Mouse (Mus musculus) heart, adult 9 months (tissue): ENCODE measurements at regions not wholly inside any gene's neighbourhood (a gene's known extent, or its start where the extent isn't known, plus 50 kb on each side); places are given as distances from the start of the nearest gene placed in this dataset.

ENCODE experiments used
- DNase-seq, 2 experiments: peaks; one replicate each; pipeline ENCODE4 v3.0.0; 2022; ENCODE audit warnings: low spot score in 2 of 2

- no peak for DNase-seq
Observed at GRCm38 (mm10) chr15:43926034-43926433, 3791.9 kb downstream of the 9330182O14Rik start.

GRCm38 (mm10) chr15:43933608-43934007 is 3799.4 kb downstream of the 9330182O14Rik start:
- DNase-seq: no peak

- DNase-seq: no peak
Observed at GRCm38 (mm10) chr15:43940424-43940823, 3806.3 kb downstream of the 9330182O14Rik start.

DNA sequence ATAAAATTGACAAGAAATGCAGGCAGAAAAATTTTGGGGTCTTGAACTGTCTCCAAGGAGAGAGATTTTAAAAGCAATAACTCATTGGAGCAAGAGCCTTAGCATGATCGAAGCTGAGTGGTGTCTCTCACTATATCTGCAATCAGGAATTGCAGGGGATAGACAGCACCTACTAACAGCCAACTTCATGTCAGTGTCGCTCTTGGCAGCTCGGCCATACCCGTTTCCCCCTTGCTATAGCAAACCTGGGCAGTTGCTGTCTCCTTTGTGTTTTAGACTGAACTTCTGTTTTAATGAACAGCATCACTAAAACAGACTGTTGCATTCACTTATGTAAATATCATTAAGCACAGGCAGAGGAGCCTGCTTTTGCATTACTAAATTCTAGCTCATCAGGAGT is 3806.7 kb downstream of the 9330182O14Rik start:
- no peak for DNase-seq

DNA sequence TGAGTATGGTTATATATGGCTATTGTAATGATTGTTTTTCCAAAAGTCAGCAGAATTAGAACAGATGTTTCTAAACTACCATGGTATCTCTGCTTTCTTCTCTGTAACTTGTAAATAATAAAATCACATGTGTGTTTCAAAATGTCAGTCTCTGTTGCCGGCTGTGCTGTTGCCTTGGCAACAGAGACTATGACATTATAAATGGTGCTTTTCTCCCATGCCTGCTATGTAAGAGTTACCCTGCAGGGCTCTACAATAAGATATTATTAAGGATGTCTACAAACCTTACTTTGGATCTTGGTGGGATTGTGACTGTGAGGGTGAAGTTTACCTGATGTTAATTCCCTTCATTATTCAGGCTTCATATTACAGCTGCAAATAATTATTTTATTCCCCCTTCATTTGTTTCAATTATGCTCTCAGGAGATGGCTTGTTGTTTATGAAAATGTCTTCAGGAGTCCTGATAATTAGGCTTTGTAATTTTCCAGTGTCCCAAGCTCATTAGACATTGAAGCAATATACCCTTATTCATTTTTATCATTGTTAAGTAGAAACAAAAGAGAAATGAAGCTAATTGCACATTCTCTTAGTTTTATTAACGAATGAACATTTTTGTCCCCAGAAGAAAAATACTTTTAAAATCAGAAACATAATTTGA is 3808.0 kb downstream of the 9330182O14Rik start:
- no peak for DNase-seq

DNA sequence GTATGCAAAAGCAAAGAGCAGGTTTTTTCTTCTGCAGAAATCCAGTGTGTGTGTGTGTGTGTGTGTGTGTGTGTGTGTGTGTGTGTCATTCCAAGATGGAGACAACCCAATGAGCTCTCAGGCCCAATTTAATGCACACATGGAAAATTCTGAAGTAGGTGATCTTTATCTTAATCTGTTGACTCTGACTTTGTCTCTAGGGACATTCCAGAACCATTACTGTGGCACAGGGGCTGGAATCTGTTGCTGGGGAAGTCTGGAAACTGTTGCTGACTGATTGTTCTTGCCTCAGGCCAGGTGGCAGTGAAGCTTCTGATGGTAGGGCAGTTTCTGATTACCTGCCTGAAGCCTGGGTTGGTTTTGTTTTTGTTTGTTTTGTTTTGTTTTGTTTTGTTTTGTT is 3850.8 kb downstream of the 9330182O14Rik start:
- DNase-seq: no peak

- no peak for DNase-seq
Observed at GRCm38 (mm10) chr15:43991229-43991628, 3857.1 kb downstream of the 9330182O14Rik start.

DNA sequence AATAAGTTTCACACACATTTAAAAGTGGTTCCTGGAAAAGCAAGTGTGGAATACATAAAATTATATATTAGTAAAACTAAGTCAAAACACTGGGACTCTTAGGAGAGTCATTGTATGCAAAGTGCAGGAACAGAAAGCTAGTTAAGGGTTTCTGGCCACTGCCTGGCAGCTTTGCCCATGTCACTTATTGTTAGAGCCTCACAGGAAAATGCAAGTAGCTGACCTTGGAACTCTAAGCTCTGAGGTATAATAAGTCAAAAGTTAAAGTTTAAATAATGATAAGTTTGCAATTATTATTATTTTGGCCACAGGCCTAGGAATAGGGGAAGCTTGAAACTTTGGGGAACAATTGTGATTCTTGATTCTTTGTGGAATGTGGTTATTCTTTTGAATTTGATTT is 3858.8 kb downstream of the 9330182O14Rik start:
- no peak for DNase-seq

DNA sequence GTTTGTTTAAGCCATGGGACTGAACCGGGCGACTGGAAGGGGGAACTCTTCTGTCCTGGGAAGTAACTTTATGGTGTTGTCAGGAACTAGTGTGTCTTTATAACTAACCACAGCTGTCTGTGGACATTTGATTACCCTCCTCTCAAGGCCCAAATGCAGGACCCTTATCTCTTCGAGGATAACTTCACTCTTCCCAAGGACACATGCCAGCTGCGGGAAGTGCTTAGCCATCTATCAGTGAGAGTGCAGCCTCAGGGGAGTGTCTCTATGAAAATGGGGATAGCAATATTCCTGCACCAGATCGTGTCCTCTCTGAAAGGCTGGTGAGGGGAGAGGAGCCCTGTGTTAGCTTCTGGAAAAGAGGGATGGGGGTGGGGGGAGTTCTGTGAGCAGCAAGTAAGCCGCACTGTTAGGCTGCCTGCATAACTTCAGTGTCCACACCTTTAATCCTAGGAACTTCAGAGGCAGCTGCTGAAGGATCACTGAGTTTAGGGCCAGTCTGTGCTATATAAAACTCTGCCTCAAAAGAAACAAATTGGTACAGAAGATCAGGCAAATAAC is 3892.4 kb downstream of the 9330182O14Rik start:
- no peak for DNase-seq

DNA sequence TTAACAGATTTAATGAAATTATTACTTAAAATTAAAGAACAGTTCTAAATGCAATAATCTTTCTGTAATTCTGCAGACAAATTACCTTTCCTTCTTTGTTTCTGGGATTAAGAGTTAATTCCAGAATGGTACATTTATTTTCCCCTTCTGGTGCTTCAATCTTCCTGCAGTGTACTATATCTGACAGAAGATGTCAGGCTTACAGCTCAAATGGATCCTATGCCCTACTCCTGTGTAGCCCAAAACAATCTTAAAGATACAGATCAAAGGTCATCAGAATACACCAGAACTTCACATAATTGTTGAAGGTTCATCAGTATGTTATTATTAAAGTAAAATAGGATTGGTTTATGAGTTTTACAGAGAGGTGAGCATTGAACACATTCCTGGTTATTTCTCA is 3901.7 kb downstream of the 9330182O14Rik start:
- DNase-seq: no peak

- no peak for DNase-seq
Observed at GRCm38 (mm10) chr15:44037893-44038292, 3903.7 kb downstream of the 9330182O14Rik start.

GRCm38 (mm10) chr15:44050565-44051274 is 3916.6 kb downstream of the 9330182O14Rik start:
- no peak for DNase-seq

DNA sequence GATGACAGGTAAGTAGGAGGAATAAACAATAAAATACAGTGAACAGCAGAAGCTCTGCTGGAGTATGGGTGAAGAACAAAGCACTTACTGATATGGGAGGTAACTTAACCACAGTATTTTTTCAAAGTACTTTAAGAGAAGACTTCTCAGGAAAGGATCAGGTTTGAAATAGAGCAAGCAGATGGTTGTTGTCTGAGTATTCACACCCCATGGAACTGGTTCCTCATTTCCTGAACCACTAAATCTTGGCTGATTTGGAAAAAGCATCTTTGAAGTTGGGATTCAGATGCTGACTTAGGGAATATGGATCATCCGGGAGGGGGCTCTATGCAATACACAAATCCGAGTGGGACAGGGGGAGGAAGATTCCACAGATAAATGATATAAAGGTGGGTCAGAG is 3930.7 kb downstream of the 9330182O14Rik start:
- DNase-seq: no peak

GRCm38 (mm10) chr15:44083680-44084079 is 3949.5 kb downstream of the 9330182O14Rik start:
- DNase-seq: peak in 1 of 2 experiments; percentile 1

- no peak for DNase-seq
Observed at GRCm38 (mm10) chr15:44112328-44112944, 3978.3 kb downstream of the 9330182O14Rik start.

GRCm38 (mm10) chr15:44134213-44134612 is 4000.0 kb downstream of the 9330182O14Rik start:
- no peak for DNase-seq
